Mouse (Mus musculus): Measurements from ENCODE around the gene Spin2f.
"Not testable (repeated sequence)": the region's sequence is repeated elsewhere in the genome, so short reads cannot be mapped to it uniquely, and the experiment has no call there.

Spin2f gene

GRCm38 (mm10) chrX:31253594-31253993, at the start of gene Spin2f:
TSS of gene Spin2f (plus strand) at chrX:31253894.
- DNase-seq (ENCODE audit: low spot score): not testable (repeated sequence)

DNA sequence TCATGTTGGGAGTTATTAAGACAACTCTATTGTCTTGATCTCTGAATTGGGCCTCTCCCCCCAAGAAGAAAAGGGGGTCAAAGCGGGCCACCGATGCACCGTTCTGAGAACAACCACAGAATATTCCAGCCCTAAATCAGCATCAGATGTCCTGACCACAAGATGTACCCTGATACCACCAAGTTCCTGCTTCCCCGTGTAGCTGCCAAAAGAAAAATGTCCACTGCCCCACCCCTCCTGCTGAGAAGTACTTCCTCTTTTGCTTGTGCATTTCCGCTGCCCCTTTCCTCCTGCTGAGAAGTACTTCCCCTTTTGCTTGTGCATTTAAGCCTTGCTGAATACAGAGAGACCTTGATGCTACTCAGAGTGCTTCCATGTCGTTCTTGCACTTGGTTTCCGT, 41.6 kb upstream of the Spin2f start:
- not testable (repeated sequence) for DNase-seq (ENCODE audit: low spot score)

- DNase-seq (ENCODE audit: low spot score): not testable (repeated sequence)
These were observed 30.2 kb upstream of the Spin2f start for GRCm38 (mm10) chrX:31223536-31223935.

GRCm38 (mm10) chrX:31235088-31235487, 18.6 kb upstream of the Spin2f start:
- not testable (repeated sequence) for DNase-seq (ENCODE audit: low spot score)

GRCm38 (mm10) chrX:31241754-31242153, 11.9 kb upstream of the Spin2f start:
- not testable (repeated sequence) for DNase-seq (ENCODE audit: low spot score)

Measured in ovary, adult 18-20 months (tissue).